Mouse (Mus musculus): Measurements from ENCODE around the gene Frmd4b. TPM values are rescaled to one million over a fixed set of nuclear protein-coding genes. Genes with fewer than 3 reads are reported as not detected.

Gene Frmd4b
- polyA plus RNA-seq, 1 experiment from 2014 or later: 15.8 TPM

GRCm38 (mm10) chr6:97315311-97315710 lies 302.0 kb downstream of the Frmd4b start:
- no peak overlapping the region for H3K27ac ChIP-seq (replicated peaks; ENCODE audit: low read depth, low read length)
- no peak overlapping the region for H3K4me3 ChIP-seq (ENCODE audit: low read depth, low read length)
- DNase-seq (ENCODE audit: low spot score) (no peak), ATAC-seq (replicated peaks; ENCODE audit: insufficient number of reproducible peaks, low FRiP score, low TSS enrichment, low read depth) (no peak)
- no peak overlapping the region for H3K9ac ChIP-seq (replicated peaks; ENCODE audit: low read length)
- 53% methylated on average over 3 of the region's 3 CpGs for WGBS
- no peaks in the 10 kb centered on the region for H3K4me1 ChIP-seq (ENCODE audit: control insufficient read depth, insufficient read depth, low read length)
- no peaks in the 10 kb centered on the region for H3K27me3 ChIP-seq (ENCODE audit: control insufficient read depth, insufficient read depth, low read length)
- H3K36me3 ChIP-seq (replicated peaks; ENCODE audit: control insufficient read depth, insufficient read depth, low read depth, low read length): no peaks in the 10 kb centered on the region
- no peak overlapping the region for H3K4me2 ChIP-seq (ENCODE audit: low read depth, low read length)
- no peaks in the 10 kb centered on the region for H3K9me3 ChIP-seq (replicated peaks; ENCODE audit: control insufficient read depth, low read length)

DNA sequence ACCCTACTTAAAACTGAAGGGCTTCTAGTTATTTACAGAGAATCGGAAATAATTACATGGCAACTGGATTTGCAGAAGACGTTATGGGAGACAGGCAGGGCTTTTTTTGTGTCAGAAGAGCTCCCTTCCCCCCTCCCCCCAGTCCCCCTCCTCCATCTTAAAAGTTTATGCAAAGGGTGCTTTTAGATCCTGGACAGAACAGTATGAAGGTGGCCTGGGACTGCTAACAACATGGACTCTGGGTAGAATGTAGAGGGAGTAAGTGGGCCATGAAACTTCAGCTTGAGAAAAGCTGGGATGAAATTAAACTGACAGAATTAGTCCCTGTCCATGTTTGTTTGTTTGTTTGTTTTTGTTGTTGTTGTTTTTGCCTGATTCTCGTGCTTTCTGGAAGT lies 304.8 kb downstream of the Frmd4b start:
- Histone ChIP-seq H3K36me3 (replicated peaks; ENCODE audit: control insufficient read depth, insufficient read depth, low read depth, low read length) (no peaks in the 10 kb centered on the region), H3K27ac (replicated peaks; ENCODE audit: low read depth, low read length) (no peak overlapping the region), H3K27me3 (ENCODE audit: control insufficient read depth, insufficient read depth, low read length) (no peaks in the 10 kb centered on the region), H3K4me1 (ENCODE audit: control insufficient read depth, insufficient read depth, low read length) (no peaks in the 10 kb centered on the region), H3K4me3 (ENCODE audit: low read depth, low read length) (peak overlapping the region; percentile 25), H3K4me2 (ENCODE audit: low read depth, low read length) (peak overlapping the region; percentile 61), H3K9ac (replicated peaks; ENCODE audit: low read length) (no peak overlapping the region), H3K9me3 (replicated peaks; ENCODE audit: control insufficient read depth, low read length) (no peaks in the 10 kb centered on the region)
- DNase-seq (ENCODE audit: low spot score) (no peak), ATAC-seq (replicated peaks; ENCODE audit: insufficient number of reproducible peaks, low FRiP score, low TSS enrichment, low read depth) (0 out of 2 replicates have a peak, but pooled peaks have one; percentile 63)
- 11% methylated on average over 3 of the region's 3 CpGs for WGBS

DNA sequence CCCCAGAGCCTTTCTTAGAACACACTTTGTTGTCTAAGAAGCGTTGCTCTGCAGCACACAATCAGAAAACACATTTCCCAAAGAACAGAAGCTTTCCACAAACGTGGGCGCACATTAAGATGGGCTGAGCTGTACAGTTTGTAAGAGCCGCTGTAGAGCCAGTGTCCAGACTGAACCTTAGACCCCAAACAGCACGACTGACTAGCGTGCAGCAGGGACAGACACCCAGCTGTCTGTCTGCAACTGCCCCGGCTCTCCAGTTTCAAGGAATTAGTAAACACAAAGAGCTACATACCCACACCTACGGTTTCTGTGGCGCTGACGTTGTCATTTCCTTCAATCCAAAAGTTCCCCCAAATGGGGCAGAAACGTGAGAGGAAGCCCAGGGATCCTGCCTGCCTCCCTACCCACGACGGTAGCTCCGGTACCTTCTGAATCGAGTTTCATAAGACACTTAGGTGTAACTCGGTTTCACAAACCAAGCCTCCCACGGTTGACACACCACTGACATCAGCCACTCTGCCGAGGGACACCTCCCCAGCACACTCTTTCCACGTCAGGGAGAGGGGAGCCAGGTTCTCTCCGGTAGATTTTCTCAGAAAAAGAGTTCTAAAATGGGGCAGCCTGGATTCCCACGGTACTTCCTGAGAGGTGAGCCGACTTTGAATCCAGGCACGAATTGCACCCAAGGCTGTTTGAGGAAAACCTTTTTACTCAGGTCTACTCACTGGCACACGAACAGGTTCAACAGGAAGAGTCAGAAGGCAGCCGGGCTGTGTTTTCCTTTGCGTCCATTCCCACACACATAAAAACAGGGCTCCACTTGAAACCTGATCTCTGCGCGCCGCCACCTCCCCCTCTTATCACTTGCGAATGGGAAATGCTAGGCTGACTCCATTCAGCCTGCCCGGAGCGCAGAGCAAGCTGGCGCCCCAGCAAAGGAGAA lies 305.5 kb downstream of the Frmd4b start:
- no peaks in the 10 kb centered on the region for H3K4me1 ChIP-seq (ENCODE audit: control insufficient read depth, insufficient read depth, low read length)
- 3% methylated on average over 33 of the region's 33 CpGs for WGBS
- H3K27me3 ChIP-seq (ENCODE audit: control insufficient read depth, insufficient read depth, low read length): no peaks in the 10 kb centered on the region
- DNase-seq (ENCODE audit: low spot score) (peak; percentile 83), ATAC-seq (replicated peaks; ENCODE audit: insufficient number of reproducible peaks, low FRiP score, low TSS enrichment, low read depth) (peak; percentile 57; the same call in 1 of the 2 replicates)
- H3K4me3 ChIP-seq (ENCODE audit: low read depth, low read length): peak overlapping the region; percentile 25
- H3K36me3 ChIP-seq (replicated peaks; ENCODE audit: control insufficient read depth, insufficient read depth, low read depth, low read length): no peaks in the 10 kb centered on the region
- H3K9ac ChIP-seq (replicated peaks; ENCODE audit: low read length): peak overlapping the region; percentile 10; the same call in 1 of the 2 replicates
- no peaks in the 10 kb centered on the region for H3K9me3 ChIP-seq (replicated peaks; ENCODE audit: control insufficient read depth, low read length)
- peak overlapping the region; percentile 61 for H3K4me2 ChIP-seq (ENCODE audit: low read depth, low read length)
- no peak overlapping the region for H3K27ac ChIP-seq (replicated peaks; ENCODE audit: low read depth, low read length)

DNA sequence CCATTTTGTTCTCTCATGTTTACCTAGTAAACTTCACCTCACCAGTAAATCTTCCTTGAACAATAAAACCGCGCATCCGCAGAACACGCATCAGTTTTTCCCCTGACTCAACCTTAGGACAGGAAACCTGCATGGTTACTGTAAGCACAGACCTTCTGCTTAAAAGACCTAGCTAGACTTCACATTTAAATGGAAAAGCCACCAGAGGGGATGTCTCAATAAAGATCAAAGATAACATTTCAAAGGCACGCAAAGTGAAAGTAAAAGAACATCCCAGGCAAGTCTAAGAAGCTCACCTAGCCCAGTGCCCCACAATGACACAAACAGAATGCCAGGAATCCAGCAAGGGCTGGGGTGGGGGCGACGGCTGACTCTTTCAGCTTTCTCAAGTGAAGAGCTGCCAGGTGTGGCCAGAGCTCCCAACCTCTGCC lies 306.4 kb downstream of the Frmd4b start:
- Histone ChIP-seq H3K9ac (replicated peaks; ENCODE audit: low read length) (no peak overlapping the region), H3K4me3 (ENCODE audit: low read depth, low read length) (0 out of 2 replicates have a peak overlapping the region, but pooled peaks have one; percentile 25), H3K27ac (replicated peaks; ENCODE audit: low read depth, low read length) (no peak overlapping the region), H3K27me3 (ENCODE audit: control insufficient read depth, insufficient read depth, low read length) (no peaks in the 10 kb centered on the region), H3K9me3 (replicated peaks; ENCODE audit: control insufficient read depth, low read length) (no peaks in the 10 kb centered on the region), H3K4me2 (ENCODE audit: low read depth, low read length) (peak overlapping the region; percentile 7; the same call in 1 of the 2 replicates), H3K4me1 (ENCODE audit: control insufficient read depth, insufficient read depth, low read length) (no peaks in the 10 kb centered on the region), H3K36me3 (replicated peaks; ENCODE audit: control insufficient read depth, insufficient read depth, low read depth, low read length) (no peaks in the 10 kb centered on the region)
- 38% methylated on average over 7 of the region's 7 CpGs for WGBS
- peak; percentile 31 for DNase-seq (ENCODE audit: low spot score)
- no peak for ATAC-seq (replicated peaks; ENCODE audit: insufficient number of reproducible peaks, low FRiP score, low TSS enrichment, low read depth)

GRCm38 (mm10) chr6:97309161-97309560 lies 308.2 kb downstream of the Frmd4b start:
- Histone ChIP-seq H3K36me3 (replicated peaks; ENCODE audit: control insufficient read depth, insufficient read depth, low read depth, low read length) (no peaks in the 10 kb centered on the region), H3K27ac (replicated peaks; ENCODE audit: low read depth, low read length) (no peak overlapping the region), H3K4me2 (ENCODE audit: low read depth, low read length) (no peak overlapping the region), H3K9ac (replicated peaks; ENCODE audit: low read length) (no peak overlapping the region), H3K4me1 (ENCODE audit: control insufficient read depth, insufficient read depth, low read length) (no peaks in the 10 kb centered on the region), H3K9me3 (replicated peaks; ENCODE audit: control insufficient read depth, low read length) (no peaks in the 10 kb centered on the region), H3K4me3 (ENCODE audit: low read depth, low read length) (no peak overlapping the region), H3K27me3 (ENCODE audit: control insufficient read depth, insufficient read depth, low read length) (no peaks in the 10 kb centered on the region)
- ATAC-seq (replicated peaks; ENCODE audit: insufficient number of reproducible peaks, low FRiP score, low TSS enrichment, low read depth) (no peak), DNase-seq (ENCODE audit: low spot score) (no peak)
- WGBS: 35% methylated on average over 6 of the region's 6 CpGs

DNA sequence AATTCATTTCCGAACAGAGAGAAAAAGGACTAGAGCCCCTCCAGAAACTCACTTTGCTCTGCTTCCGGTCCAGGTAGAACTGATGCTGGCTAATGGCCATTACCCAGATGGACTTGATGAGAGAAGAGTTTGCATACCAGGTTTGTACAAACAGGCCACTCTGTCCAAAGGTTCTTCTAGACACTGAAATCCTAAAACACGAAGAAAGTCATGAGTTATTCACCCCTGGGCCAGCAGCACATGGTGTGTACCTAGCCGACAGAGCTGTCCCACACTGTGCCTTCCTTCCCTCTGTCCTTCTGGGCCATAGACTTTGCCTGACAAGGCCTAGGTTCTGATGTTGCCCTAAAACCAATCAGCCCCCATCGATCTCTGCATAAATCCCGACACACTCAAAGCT lies 308.8 kb downstream of the Frmd4b start:
- H3K9me3 ChIP-seq (replicated peaks; ENCODE audit: control insufficient read depth, low read length): no peaks in the 10 kb centered on the region
- no peak overlapping the region for H3K4me2 ChIP-seq (ENCODE audit: low read depth, low read length)
- no peaks in the 10 kb centered on the region for H3K36me3 ChIP-seq (replicated peaks; ENCODE audit: control insufficient read depth, insufficient read depth, low read depth, low read length)
- H3K27me3 ChIP-seq (ENCODE audit: control insufficient read depth, insufficient read depth, low read length): no peaks in the 10 kb centered on the region
- H3K9ac ChIP-seq (replicated peaks; ENCODE audit: low read length): no peak overlapping the region
- DNase-seq (ENCODE audit: low spot score) (no peak), ATAC-seq (replicated peaks; ENCODE audit: insufficient number of reproducible peaks, low FRiP score, low TSS enrichment, low read depth) (no peak)
- no peak overlapping the region for H3K27ac ChIP-seq (replicated peaks; ENCODE audit: low read depth, low read length)
- H3K4me1 ChIP-seq (ENCODE audit: control insufficient read depth, insufficient read depth, low read length): no peaks in the 10 kb centered on the region
- WGBS: 86% methylated on average over 6 of the region's 6 CpGs
- no peak overlapping the region for H3K4me3 ChIP-seq (ENCODE audit: low read depth, low read length)

GRCm38 (mm10) chr6:97307231-97307630 lies 310.1 kb downstream of the Frmd4b start:
- no peak overlapping the region for H3K27ac ChIP-seq (replicated peaks; ENCODE audit: low read depth, low read length)
- no peak overlapping the region for H3K4me2 ChIP-seq (ENCODE audit: low read depth, low read length)
- ATAC-seq (replicated peaks; ENCODE audit: insufficient number of reproducible peaks, low FRiP score, low TSS enrichment, low read depth) (no peak), DNase-seq (ENCODE audit: low spot score) (no peak)
- WGBS: 81% methylated on average over 8 of the region's 8 CpGs
- H3K4me1 ChIP-seq (ENCODE audit: control insufficient read depth, insufficient read depth, low read length): no peaks in the 10 kb centered on the region
- H3K4me3 ChIP-seq (ENCODE audit: low read depth, low read length): no peak overlapping the region
- no peaks in the 10 kb centered on the region for H3K9me3 ChIP-seq (replicated peaks; ENCODE audit: control insufficient read depth, low read length)
- no peak overlapping the region for H3K9ac ChIP-seq (replicated peaks; ENCODE audit: low read length)
- no peaks in the 10 kb centered on the region for H3K36me3 ChIP-seq (replicated peaks; ENCODE audit: control insufficient read depth, insufficient read depth, low read depth, low read length)
- H3K27me3 ChIP-seq (ENCODE audit: control insufficient read depth, insufficient read depth, low read length): no peaks in the 10 kb centered on the region

- Histone ChIP-seq H3K4me1 (ENCODE audit: control insufficient read depth, insufficient read depth, low read length) (no peaks in the 10 kb centered on the region), H3K36me3 (replicated peaks; ENCODE audit: control insufficient read depth, insufficient read depth, low read depth, low read length) (no peaks in the 10 kb centered on the region), H3K27me3 (ENCODE audit: control insufficient read depth, insufficient read depth, low read length) (no peaks in the 10 kb centered on the region), H3K27ac (replicated peaks; ENCODE audit: low read depth, low read length) (no peak overlapping the region), H3K4me3 (ENCODE audit: low read depth, low read length) (no peak overlapping the region), H3K9me3 (replicated peaks; ENCODE audit: control insufficient read depth, low read length) (no peaks in the 10 kb centered on the region), H3K4me2 (ENCODE audit: low read depth, low read length) (no peak overlapping the region), H3K9ac (replicated peaks; ENCODE audit: low read length) (no peak overlapping the region)
- DNase-seq (ENCODE audit: low spot score) (no peak), ATAC-seq (replicated peaks; ENCODE audit: insufficient number of reproducible peaks, low FRiP score, low TSS enrichment, low read depth) (no peak)
- WGBS: 91% methylated on average over 11 of the region's 11 CpGs
Measured at GRCm38 (mm10) chr6:97306351-97306750, 311.0 kb downstream of the Frmd4b start.

Data from embryonic facial prominence, embryonic 11.5 days (tissue).